Comparison of ENCODE assay signal across 1 mouse cellular context in the genomic region with DNA sequence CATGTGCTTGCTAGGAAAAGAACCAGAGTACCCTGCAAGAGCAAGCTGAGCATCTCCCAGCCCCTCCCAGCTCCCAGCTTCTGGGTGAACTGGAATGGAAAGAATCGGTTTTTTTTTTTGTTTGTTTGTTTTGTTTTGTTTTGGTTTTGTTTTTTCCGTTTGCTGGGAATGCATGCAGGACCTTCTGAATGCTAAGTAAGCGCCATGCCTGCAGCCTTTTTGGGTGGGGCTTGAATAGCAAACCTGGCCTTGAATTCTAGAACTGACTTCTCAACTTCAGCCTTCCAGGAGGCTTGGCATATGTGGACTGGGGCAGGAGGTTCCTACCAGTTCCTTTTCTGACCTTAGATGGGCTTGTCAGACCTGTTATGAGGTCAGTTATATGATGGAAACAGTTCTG.
TF ChIP-seq lines count a peak whose summit lies in the region.

No protein-coding gene starts in this region.

TF ChIP-seq in MEL, 35 proteins besides CTCF, POLR2A, EP300 and RAD21 (continued from another document):
- no peak for TF ChIP-seq MAZ (IDR thresholded peaks at IDR 0.05; ENCODE audit: low read depth, low read length)
- no peak for TF ChIP-seq SMC3 (IDR thresholded peaks at IDR 0.05; ENCODE audit: low read depth, low read length)
- no peak for TF ChIP-seq ZC3H11A (IDR thresholded peaks at IDR 0.05; ENCODE audit: low read depth, low read length)
- TF ChIP-seq ZMIZ1 (IDR thresholded peaks at IDR 0.05; ENCODE audit: low read depth, low read length), result no peak
- no peak for TF ChIP-seq ZNF384 (IDR thresholded peaks at IDR 0.05; ENCODE audit: low read depth, low read length)
- TF ChIP-seq HCFC1 (IDR thresholded peaks at IDR 0.05; ENCODE audit: low read depth, low read length), result no peak
- TF ChIP-seq MXI1 (IDR thresholded peaks at IDR 0.05; ENCODE audit: low read depth, low read length), result no peak
